Mouse (Mus musculus) monocyte, adult 2 months (primary cell): ENCODE data around the gene Zrsr1.
A peak's percentile ranks its signal among the peaks of the same experiment; 100 is the strongest.

ENCODE experiments used
- DNase-seq, 2 experiments: peaks; one replicate each; pipeline ENCODE4 v3.0.0; 2022; ENCODE audit warnings: low spot score in 2 of 2, low read depth in 1 of 2

The Zrsr1 gene

DNA sequence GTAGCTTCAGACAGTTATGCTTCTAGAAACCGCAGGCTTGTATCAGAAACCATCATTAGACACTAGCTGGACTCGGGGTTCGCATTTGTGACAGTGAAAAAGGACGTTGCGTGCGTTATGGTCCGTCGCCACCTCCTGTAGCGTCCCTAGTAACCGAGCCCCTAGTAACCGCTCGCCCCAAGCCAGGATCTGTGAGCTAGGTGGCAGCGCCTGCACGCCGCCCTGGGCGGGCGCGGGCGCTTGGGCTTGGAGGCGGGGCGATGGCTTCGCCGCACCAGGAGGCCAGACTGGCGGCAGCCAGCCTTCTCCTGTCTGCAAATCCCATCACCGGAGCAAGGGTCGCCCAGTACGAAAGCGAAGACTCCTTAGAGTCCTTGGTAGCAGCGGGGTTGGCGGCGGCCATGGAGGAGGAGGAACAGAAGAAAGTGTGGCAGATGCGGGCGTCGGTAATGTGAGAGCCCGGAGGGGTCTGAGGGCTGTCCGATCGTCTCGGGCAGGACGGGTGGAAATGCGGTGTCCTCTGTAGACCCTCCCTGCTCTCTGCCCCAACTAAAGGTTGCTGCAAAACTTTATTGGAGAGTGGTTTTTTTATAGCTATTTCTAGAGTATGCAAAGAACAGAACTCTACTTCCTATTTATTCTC, 36.5 kb downstream of the Zrsr1 start:
- DNase-seq, result peak; percentile 19 to 40

DNA sequence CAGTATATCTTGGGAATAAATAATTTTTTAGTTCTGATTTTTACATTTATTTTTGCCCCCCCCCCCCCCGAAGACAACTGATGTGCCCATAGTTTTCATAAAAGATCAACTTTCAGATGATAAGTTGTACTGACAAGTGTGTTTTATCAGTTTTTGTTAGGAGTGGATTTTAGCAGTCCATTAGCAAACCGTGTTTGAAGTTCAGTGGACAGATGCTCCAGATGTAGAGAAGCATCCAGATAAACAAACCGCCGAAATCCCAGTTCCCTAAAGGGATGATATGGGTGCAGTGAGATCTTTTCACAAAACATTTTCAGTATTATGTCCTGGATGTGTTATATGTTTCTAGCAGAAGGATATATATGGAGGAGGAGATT, 37.0 kb downstream of the Zrsr1 start:
- DNase-seq, result no peak

DNA sequence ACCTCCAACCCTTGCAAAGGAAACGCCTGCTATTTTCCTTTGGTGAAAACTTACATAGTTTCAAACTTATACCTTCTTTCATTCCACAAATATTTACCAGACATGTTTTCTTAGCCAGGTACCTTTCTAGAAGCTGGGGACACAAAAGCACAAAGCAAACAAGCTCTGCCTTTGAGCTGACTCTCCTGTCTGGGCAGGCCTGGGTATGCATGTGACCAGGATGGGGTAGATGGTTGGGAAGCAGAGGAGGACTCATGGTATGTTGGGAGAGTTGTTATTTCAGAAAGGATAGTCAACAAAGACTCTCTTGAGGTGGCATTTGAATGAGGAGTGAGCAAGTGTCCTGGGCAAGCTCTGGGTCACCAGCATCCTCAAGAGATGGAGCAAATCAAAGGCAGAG, 41.3 kb downstream of the Zrsr1 start:
- DNase-seq, result no peak

DNA sequence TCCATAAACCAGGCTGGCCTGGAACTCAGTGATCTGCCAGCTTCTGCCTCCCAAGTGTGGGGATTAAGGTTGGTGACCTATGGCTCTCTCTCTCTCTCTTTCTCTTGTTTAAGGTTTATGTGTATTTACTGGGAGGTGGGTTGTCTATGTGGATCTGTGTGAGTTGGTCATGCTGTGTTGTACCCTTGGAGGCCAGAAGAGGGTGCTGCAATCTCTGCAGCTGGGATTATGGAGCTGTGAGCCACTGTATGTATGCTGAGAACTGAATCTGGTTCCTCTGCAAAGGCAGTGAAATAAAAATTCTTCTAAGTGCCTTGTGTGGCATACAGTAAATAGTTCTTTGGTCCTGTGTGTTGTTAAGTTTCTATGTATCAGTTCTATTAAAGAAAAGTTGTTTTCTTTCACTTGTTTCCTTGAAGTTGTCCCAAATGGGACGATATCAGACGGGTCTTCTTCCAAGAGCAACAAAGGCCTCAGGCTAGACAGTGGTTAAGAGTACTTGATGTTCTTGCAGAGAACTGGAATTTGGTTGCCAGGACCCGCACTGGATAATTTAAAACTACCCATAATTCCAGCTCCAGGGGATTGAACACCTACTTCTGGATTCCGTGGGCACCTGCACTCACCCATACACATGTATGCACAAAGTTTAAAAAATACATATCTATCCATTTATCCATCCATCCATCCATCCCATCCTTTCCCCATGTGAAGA, 41.9 kb downstream of the Zrsr1 start:
- DNase-seq, result no peak

DNA sequence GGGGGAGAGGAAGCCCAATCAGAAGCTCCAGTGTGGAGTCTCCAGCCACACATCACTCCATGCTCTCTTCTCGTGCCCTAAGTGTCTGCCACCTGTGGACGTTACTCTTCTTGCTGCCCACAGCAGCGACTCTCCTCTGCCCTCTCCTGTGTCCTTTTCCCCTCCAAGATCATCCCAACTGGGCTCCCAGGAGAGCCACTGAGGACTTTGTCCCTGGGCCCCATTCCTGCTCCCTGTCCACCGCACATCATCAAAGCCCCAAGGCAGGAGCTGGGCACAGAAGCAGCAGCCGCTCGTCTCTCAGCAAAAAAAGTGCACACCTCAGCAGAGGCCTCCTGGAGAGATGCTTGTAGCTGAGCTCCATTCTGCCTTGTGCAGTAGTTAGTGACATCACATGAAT, 43.2 kb downstream of the Zrsr1 start:
- no peak for DNase-seq

DNA sequence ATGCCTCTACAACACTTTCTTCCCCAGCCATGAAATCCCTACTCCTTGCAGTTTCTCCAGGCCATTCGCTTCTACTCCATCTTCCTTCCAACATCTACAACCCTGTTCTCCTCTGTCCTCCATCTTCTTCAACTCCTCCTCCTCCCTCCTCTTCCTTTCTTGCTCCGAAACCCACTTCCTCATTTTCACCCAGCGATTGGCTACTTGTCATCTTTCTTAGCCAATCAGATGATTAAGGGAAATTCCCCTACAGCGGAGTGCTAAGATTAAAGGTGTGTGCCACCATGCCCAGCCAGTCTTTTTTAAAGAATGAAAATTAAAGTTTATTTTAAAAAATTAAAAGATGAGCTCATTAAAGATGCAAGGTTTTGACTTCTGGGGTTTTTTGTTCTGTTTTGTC, 46.1 kb downstream of the Zrsr1 start:
- no peak for DNase-seq

DNA sequence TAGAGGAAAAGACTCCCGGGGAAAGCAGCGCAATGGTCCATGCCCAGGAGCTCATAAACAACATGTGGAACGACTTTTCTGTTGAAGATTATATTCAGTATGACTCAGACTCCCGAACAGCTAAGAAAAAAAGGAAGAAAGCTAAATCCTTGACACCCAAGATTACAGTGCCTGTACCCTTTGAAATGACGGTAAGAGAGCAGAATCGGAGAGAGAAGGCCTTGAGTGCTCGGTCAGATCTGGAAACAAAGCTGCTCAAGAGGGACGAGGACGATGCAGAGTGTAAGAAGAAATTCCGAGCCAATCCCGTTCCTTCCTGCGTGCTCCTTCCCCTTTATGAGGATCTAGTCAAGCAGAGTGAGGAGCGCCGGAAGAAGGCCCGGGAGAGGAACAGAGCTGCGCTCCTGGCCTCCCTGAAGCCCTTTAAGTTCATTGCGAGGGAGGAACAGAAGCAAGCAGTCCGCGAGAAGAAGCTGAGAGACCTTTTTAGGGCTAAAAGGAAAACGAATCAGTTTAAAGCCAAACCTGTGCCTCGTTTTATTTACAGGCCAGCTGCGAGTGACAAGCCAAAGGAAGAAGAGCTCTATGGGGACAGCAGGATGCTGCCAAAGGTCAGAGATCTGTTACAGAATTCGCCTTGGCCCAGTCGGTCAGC, 48.4 kb downstream of the Zrsr1 start:
- no peak for DNase-seq

DNA sequence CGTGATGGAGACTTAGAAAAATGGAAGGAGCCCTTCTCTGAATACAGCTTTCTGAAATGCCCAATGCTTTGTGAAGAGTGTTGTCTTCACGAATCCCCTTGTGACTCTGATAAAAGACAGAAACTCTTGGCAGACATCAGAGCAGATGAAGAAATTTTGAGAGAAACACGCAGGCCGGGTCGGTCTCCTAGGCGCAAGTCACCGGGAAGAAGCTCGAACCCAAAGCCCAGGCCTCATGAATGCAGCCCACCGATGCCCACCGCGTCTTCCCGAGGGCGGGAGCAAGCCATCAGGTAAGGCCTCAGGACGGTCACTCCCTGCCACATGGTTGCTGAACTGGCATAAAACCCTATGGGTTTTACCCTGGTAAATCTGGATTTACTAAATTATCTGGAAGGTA, 49.0 kb downstream of the Zrsr1 start:
- DNase-seq, result no peak

DNA sequence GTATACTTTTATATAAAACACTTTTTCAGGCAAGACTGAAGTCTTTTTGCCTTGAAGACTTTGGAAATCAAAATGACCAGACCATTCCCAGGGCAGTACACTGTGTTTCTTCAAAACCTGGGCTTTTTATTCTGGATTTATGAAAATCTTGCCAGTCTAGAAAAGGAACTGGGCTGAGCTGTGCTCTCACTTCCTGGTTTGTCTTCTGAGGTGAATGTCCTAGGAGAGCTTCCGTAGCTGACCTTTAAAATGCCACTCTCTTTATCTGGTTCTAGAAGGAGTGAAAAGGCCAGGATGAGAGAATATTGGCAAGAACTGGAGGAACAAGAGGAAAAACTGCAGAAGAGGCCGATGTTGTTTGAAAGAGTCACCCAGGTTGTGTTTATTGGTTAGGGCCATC, 51.4 kb downstream of the Zrsr1 start:
- no peak for DNase-seq

DNA sequence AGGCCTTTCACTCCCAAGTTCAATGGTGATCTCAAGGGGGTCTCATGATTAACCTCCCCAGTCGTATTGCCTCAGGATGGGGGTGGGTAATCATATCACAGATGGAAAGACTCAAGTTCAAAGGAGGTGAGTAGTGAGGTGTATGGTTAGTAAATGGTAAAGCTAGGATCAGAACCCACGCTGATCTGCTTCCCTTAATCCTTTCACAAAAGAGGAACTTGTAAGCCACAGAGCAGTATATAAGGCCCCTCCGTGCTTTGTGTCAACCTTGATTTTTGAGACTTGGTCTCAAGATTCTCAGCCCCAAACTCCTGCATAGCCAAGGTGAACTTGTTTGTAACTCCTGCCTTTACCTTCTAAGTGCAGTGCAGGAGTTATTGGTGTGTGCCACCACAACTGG, 52.4 kb downstream of the Zrsr1 start:
- DNase-seq, result no peak
